Mouse (Mus musculus) liver, adult 2 months (tissue): ENCODE measurements around the gene Spty2d1.

Source experiments
- CTCF ChIP-seq: fragments of 200-500 bp; IDR thresholded peaks from 2 replicates; pipeline ENCODE4 v1.5.1; 2011; ENCODE audit warnings: low read depth, low read length, control low read depth
- POLR2A ChIP-seq: fragments of 200-500 bp; IDR thresholded peaks from 2 replicates; pipeline ENCODE4 v1.6.1; 2011; ENCODE audit warnings: low read length, control low read depth; ENCODE audit not compliant: insufficient read depth; ENCODE audit errors: extremely low read depth

- no peak for TF ChIP-seq POLR2A
- no peak for TF ChIP-seq CTCF
These were observed 22.4 kb upstream of the Spty2d1 start for GRCm38 (mm10) chr7:47030517-47031193.
